Mouse (Mus musculus) MN1 (cell line): ENCODE results near the gene Gtf3c5.
A peak's percentile ranks its signal among the peaks of the same experiment; 100 is the strongest.

ENCODE experiments used
- DNase-seq: peaks from one replicate; pipeline ENCODE4 v3.0.0-alpha.2; 2016; ENCODE audit warnings: low spot score

Gene Gtf3c5

GRCm38 (mm10) chr2:28569903-28570302 is 13.6 kb downstream of the Gtf3c5 start:
- DNase-seq: no peak

DNA sequence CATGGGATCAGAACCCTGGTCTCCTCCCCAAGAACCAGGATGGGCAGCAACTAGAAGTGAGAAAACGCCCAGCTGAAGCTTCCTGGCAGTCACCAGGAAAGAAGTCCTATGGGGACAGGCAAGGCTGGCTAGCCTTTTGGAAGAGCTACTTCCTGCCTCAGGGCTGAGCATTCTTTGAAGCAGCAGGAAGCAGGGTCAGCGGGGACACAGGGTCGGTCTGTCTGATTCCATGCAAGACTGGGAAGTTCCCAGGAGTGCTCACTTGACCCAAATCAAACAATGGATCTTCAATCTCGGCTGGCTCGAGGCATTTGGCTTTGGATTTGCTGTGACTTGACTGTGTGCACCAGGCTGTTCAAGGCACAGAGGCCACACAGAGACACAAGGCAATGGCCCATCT is 17.0 kb downstream of the Gtf3c5 start:
- DNase-seq: no peak

- no peak for DNase-seq
Measured at GRCm38 (mm10) chr2:28564380-28564779, 19.2 kb downstream of the Gtf3c5 start.

- no peak for DNase-seq
Measured at GRCm38 (mm10) chr2:28563830-28564229, 19.7 kb downstream of the Gtf3c5 start.

GRCm38 (mm10) chr2:28563303-28563702 is 20.2 kb downstream of the Gtf3c5 start, which contains the start of gene Cel:
Gene Cel, minus strand, starts transcription at chr2:28563403.
- DNase-seq: no peak

- DNase-seq: no peak
Measured at GRCm38 (mm10) chr2:28557452-28557851, 26.1 kb downstream of the Gtf3c5 start.

DNA sequence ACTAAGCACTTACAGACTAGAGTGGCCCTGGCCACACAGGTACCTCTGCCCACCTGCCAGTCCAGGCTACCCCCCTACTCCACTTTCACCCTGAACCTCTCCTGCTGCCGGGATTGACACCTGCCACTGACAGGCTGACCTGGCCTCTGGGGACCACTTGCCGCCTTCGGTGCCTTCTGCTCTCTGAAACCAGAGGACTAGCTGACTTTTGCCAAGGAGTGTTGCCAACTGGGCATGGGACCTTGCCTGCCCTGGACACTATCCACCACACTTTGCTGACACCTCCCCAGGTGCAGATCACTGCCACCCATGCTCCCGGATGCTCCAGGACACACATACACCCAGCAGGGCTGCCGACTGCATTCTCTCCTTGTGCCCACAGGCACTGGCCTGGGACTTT is 31.2 kb downstream of the Gtf3c5 start:
- no peak for DNase-seq

GRCm38 (mm10) chr2:28549157-28549556 is 34.4 kb downstream of the Gtf3c5 start:
- DNase-seq: no peak

- DNase-seq: peak; percentile 78
Measured at GRCm38 (mm10) chr2:28547237-28548172, 36.0 kb downstream of the Gtf3c5 start.

- DNase-seq: no peak
Measured at GRCm38 (mm10) chr2:28546560-28546959, 37.0 kb downstream of the Gtf3c5 start.

- peak; percentile 63 for DNase-seq
Measured at GRCm38 (mm10) chr2:28545976-28546375, 37.6 kb downstream of the Gtf3c5 start.

DNA sequence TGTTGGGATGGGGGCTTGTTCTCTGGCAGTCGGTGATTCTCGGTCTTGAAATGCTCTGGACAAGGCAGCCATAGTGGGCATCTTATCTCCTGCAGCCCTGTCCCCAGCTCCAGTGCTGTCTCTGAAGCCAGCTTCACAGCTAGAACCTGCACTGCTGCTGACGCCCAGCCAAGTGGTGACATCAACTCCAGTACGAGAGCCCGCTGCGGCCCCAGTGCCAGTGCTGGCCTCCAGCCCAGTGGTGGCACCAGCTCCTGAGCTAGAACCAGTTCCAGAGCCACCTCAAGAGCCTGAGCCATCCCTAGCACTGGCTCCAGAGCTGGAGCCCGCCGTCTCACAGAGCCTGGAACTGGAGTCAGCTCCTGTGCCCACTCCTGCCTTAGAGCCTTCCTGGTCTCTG is 39.7 kb downstream of the Gtf3c5 start:
- peak; percentile 68 for DNase-seq

GRCm38 (mm10) chr2:28540587-28541227 is 42.8 kb downstream of the Gtf3c5 start:
- DNase-seq: no peak

GRCm38 (mm10) chr2:28539949-28540348 is 43.6 kb downstream of the Gtf3c5 start:
- no peak for DNase-seq

- DNase-seq: peak; percentile 60
Measured at GRCm38 (mm10) chr2:28539206-28539605, 44.3 kb downstream of the Gtf3c5 start.

- DNase-seq: peak; percentile 53
Measured at GRCm38 (mm10) chr2:28538817-28539128, 44.8 kb downstream of the Gtf3c5 start.

DNA sequence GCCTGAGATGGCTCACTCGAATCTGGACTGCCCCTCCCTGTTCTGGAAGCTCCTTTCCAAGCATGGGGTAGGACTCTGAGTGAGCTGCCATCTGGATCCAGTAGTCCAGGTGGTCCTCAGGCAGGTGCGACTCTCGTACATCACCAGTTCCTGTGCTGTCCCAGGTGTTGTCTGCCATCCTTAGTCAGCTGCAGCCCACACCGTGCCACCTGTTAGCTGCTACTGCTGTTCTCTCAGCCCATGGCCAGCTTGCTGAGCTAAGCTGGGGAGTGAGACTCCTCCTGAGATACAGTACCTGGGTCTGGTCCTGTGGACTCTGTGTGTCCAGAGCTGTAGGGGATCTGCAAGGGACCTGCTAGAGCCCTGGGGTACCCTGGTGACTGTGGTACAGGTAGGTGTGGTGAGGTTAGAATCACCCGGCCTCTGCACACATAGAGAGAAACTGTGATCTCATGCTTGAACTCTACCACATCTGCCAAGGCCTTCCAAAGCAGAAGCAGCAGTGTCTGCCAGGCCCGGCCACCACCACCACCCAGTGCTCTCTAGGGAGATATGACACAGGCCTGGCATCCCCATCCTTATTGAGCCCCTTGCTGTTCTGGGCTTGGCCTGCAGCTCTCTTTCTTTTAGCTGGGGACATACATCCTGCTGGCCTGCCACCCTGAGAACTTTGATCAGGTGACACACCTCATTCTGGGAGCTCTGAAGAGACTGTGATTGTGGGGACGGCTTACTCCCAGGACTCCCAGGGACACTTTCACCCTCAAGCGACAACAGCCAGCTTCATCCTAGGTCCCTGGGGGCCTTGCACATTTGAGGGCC is 45.3 kb downstream of the Gtf3c5 start:
- peak; percentile 42 for DNase-seq

DNA sequence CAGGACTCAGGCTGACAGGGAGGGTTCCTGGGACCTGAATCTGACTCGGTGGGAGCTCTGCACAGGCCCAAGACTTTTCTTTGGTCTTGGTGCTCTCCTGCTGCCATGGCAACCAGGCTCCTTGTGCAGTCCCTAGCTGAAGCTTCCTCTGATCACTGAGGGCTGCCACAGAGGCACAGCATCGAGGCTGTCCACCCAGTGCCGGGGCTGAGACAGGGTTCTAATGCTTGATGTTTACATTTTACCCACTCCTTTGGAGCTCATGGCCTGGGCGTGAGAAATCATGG is 46.0 kb downstream of the Gtf3c5 start:
- DNase-seq: no peak

- DNase-seq: no peak
Measured at GRCm38 (mm10) chr2:28536766-28537633, 46.6 kb downstream of the Gtf3c5 start.

DNA sequence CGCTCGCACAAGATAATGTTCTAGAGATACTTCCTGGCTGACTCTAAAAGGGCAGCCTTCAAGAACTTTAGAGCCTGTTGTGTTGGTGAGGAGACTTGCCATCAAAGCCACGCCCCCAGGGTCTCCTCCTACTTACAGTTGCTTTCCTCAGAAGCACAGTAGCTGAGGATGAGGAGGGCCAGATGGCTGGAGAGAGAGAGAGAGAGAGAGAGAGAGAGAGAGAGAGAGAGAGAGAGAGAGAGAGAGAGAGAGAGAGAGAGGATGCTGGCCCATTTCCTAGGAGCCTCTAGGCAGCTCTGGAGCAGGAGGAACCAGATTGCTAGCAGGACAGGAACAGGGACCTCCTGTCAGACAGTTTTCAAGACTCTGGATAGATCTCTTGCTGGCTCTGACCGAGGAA is 47.4 kb downstream of the Gtf3c5 start:
- no peak for DNase-seq

- peak; percentile 45 for DNase-seq
Measured at GRCm38 (mm10) chr2:28535650-28536049, 47.9 kb downstream of the Gtf3c5 start.

DNA sequence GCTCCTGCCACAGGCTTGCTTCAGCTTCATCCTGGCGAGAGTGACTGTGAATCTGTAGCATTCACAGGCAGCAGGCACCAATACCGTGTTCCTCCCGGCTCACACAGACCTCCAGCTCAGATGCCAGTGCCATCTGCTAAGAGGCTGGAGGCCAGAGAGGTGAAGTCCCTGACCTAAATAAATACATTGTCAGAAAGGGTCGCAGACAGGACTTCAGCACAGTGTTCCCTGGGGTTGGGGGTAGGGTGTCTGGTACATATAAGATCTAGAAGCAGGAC is 48.3 kb downstream of the Gtf3c5 start:
- no peak for DNase-seq
